Mouse (Mus musculus): Measurements from ENCODE around the gene Cnih3. TPM values are rescaled to one million over a fixed set of nuclear protein-coding genes. Genes with fewer than 3 reads are reported as not detected.
A peak's percentile ranks its signal among the peaks of the same experiment; 100 is the strongest.

Gene Cnih3
- total RNA-seq, 1 experiment, result 0.22 TPM

DNA sequence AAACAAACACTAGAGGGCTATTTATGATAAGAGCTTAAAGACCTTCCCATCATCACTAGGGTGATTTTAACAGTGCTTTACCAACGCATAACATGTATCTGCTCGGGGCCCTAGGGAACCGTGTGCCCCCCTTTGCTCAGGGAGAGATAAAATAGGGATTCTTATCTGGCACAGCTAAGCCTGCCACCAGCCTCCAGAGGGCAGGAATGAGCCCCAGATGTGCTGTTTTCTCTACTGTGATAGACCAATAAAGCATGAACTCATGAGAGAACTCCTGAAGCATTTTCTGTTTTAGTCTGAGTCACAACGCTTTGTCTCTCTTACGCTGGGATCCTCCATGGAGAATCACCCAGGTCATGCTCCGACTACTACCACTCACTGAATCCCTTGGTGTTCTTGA is 15.6 kb upstream of the Cnih3 start:
- Histone ChIP-seq H3K9me3 (ENCODE audit: control insufficient read depth, insufficient read depth, low read depth, low read length) (no peaks in the 10 kb centered on the region), H3K4me1 (ENCODE audit: control insufficient read depth in 2 of 2, insufficient read depth in 2 of 2, low read length in 2 of 2, poor library complexity in 1 of 2) (peaks cover 0 to 3% of the 10 kb centered on the region in 2 experiments; a peak in 1 of 4 replicates), H3K27ac (ENCODE audit: insufficient read depth, low read depth, low read length, poor library complexity, severe bottlenecking) (no peak overlapping the region), H3K4me3 (ENCODE audit: insufficient read depth in 1 of 2, low read depth in 1 of 2, low read length in 2 of 2, poor library complexity in 1 of 2, severe bottlenecking in 1 of 2) (no peak overlapping the region), H3K9ac (ENCODE audit: insufficient read depth, low read depth, low read length, poor library complexity, severe bottlenecking) (no peak overlapping the region), H3K36me3 (ENCODE audit: control insufficient read depth, insufficient read depth, low read length, poor library complexity, severe bottlenecking) (no peaks in the 10 kb centered on the region)
- no peak for TF ChIP-seq HCFC1 (IDR thresholded peaks at IDR 0.05; ENCODE audit: borderline replicate concordance, insufficient read depth, low read length)
- no peak for TF ChIP-seq ZC3H11A (IDR thresholded peaks at IDR 0.05; ENCODE audit: borderline replicate concordance, low read depth, low read length)
- no peak for TF ChIP-seq CHD2 (IDR thresholded peaks at IDR 0.05; ENCODE audit: low read depth, low read length)
- no peak for TF ChIP-seq MAFK (IDR thresholded peaks at IDR 0.05; ENCODE audit: insufficient read depth, low read depth, low read length)
- TF ChIP-seq ZNF384 (IDR thresholded peaks at IDR 0.05; ENCODE audit: low read depth, low read length), result no peak
- DNase-seq (ENCODE audit: low read depth, low spot score), result no peak
- in situ Hi-C loops (cut with MboI; ENCODE audit: low sequenced_read_pairs in 2 of 2, unreplicated experiment in 2 of 2), result no loop called here

- DNase-seq (ENCODE audit: low read depth, low spot score), result no peak
- H3K9me3 ChIP-seq (ENCODE audit: control insufficient read depth, insufficient read depth, low read depth, low read length), result no peaks in the 10 kb centered on the region
- peaks cover 0 to 3% of the 10 kb centered on the region in 2 experiments; a peak in 1 of 4 replicates for H3K4me1 ChIP-seq (ENCODE audit: control insufficient read depth in 2 of 2, insufficient read depth in 2 of 2, low read length in 2 of 2, poor library complexity in 1 of 2)
- no peak overlapping the region for H3K9ac ChIP-seq (ENCODE audit: insufficient read depth, low read depth, low read length, poor library complexity, severe bottlenecking)
- peak; percentile 57; the same call in 1 of the 2 replicates for TF ChIP-seq ZNF384 (IDR thresholded peaks at IDR 0.05; ENCODE audit: low read depth, low read length)
- no peak for TF ChIP-seq MAFK (IDR thresholded peaks at IDR 0.05; ENCODE audit: insufficient read depth, low read depth, low read length)
- H3K27ac ChIP-seq (ENCODE audit: insufficient read depth, low read depth, low read length, poor library complexity, severe bottlenecking), result no peak overlapping the region
- H3K36me3 ChIP-seq (ENCODE audit: control insufficient read depth, insufficient read depth, low read length, poor library complexity, severe bottlenecking), result no peaks in the 10 kb centered on the region
- no peak overlapping the region for H3K4me3 ChIP-seq (ENCODE audit: insufficient read depth in 1 of 2, low read depth in 1 of 2, low read length in 2 of 2, poor library complexity in 1 of 2, severe bottlenecking in 1 of 2)
- in situ Hi-C loops (cut with MboI; ENCODE audit: low sequenced_read_pairs in 2 of 2, unreplicated experiment in 2 of 2), result no loop called here
Measured at GRCm38 (mm10) chr1:181339106-181339505, 13.3 kb upstream of the Cnih3 start.

DNA sequence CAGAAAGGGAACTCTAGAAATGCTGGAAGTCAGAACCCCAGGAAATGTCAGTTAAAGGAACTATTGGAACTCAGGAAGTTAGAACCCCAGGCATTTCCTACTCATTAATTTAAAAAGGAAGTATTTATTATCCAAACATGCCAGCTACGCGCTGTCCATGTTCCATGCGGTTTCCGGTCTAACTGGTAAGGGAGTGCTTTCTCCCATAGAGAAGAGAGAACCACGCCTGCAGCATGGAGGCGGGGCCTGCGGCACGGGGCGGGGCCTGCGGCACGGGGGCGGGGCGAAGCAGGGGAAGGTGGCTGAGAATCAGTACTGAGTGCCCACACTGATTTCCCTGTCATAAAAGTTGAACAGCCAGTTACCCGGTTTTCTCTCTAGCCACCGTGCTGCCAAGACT is 6.9 kb upstream of the Cnih3 start:
- no peak for TF ChIP-seq ZNF384 (IDR thresholded peaks at IDR 0.05; ENCODE audit: low read depth, low read length)
- TF ChIP-seq MAFK (IDR thresholded peaks at IDR 0.05; ENCODE audit: insufficient read depth, low read depth, low read length), result no peak
- no peak for TF ChIP-seq ZC3H11A (IDR thresholded peaks at IDR 0.05; ENCODE audit: borderline replicate concordance, low read depth, low read length)
- no peak for TF ChIP-seq HCFC1 (IDR thresholded peaks at IDR 0.05; ENCODE audit: borderline replicate concordance, insufficient read depth, low read length)
- H3K9me3 ChIP-seq (ENCODE audit: control insufficient read depth, insufficient read depth, low read depth, low read length), result no peaks in the 10 kb centered on the region
- H3K4me3 ChIP-seq (ENCODE audit: insufficient read depth in 1 of 2, low read depth in 1 of 2, low read length in 2 of 2, poor library complexity in 1 of 2, severe bottlenecking in 1 of 2), result peak overlapping the region in 1 of 2 experiments; percentile 35; a peak in 1 of 4 replicates
- H3K36me3 ChIP-seq (ENCODE audit: control insufficient read depth, insufficient read depth, low read length, poor library complexity, severe bottlenecking), result no peaks in the 10 kb centered on the region
- no peak overlapping the region for H3K9ac ChIP-seq (ENCODE audit: insufficient read depth, low read depth, low read length, poor library complexity, severe bottlenecking)
- in situ Hi-C loops (cut with MboI; ENCODE audit: low sequenced_read_pairs in 2 of 2, unreplicated experiment in 2 of 2), result no loop called here
- H3K4me1 ChIP-seq (ENCODE audit: control insufficient read depth in 2 of 2, insufficient read depth in 2 of 2, low read length in 2 of 2, poor library complexity in 1 of 2), result no peaks in the 10 kb centered on the region; a peak in 1 of 4 replicates
- DNase-seq (ENCODE audit: low read depth, low spot score), result peak; percentile 28
- no peak overlapping the region for H3K27ac ChIP-seq (ENCODE audit: insufficient read depth, low read depth, low read length, poor library complexity, severe bottlenecking)

DNA sequence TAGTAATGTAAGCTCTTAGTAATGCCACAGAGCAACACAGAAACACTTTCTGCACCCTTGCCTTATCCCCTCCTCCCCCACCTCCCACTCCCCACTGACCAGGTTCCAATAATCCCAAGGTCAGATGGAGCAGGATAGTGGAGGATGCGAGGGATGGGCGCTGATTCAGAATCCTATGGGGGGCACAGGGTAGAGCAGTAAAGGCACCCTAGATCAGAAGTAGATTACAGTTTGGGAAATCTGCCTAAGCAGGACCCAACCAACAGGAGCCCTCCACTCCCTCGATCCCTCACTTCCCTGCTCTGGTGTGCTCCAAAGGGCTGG is 423 bp upstream of the Cnih3 start:
- H3K4me3 ChIP-seq (ENCODE audit: insufficient read depth in 1 of 2, low read depth in 1 of 2, low read length in 2 of 2, poor library complexity in 1 of 2, severe bottlenecking in 1 of 2), result peak overlapping the region; percentile 54 to 76
- no peak overlapping the region for H3K27ac ChIP-seq (ENCODE audit: insufficient read depth, low read depth, low read length, poor library complexity, severe bottlenecking)
- no peak for TF ChIP-seq ZNF384 (IDR thresholded peaks at IDR 0.05; ENCODE audit: low read depth, low read length)
- no peak for TF ChIP-seq MAFK (IDR thresholded peaks at IDR 0.05; ENCODE audit: insufficient read depth, low read depth, low read length)
- no peak for TF ChIP-seq ZC3H11A (IDR thresholded peaks at IDR 0.05; ENCODE audit: borderline replicate concordance, low read depth, low read length)
- no peak for TF ChIP-seq HCFC1 (IDR thresholded peaks at IDR 0.05; ENCODE audit: borderline replicate concordance, insufficient read depth, low read length)
- no peak for TF ChIP-seq CHD2 (IDR thresholded peaks at IDR 0.05; ENCODE audit: low read depth, low read length)
- no peaks in the 10 kb centered on the region for H3K36me3 ChIP-seq (ENCODE audit: control insufficient read depth, insufficient read depth, low read length, poor library complexity, severe bottlenecking)
- H3K9me3 ChIP-seq (ENCODE audit: control insufficient read depth, insufficient read depth, low read depth, low read length), result no peaks in the 10 kb centered on the region
- no peak for DNase-seq (ENCODE audit: low read depth, low spot score)
- H3K4me1 ChIP-seq (ENCODE audit: control insufficient read depth in 2 of 2, insufficient read depth in 2 of 2, low read length in 2 of 2, poor library complexity in 1 of 2), result peaks cover 0 to 11% of the 10 kb centered on the region in 2 experiments; a peak in 2 of 4 replicates
- in situ Hi-C loops (cut with MboI; ENCODE audit: low sequenced_read_pairs in 2 of 2, unreplicated experiment in 2 of 2), result no loop called here
- H3K9ac ChIP-seq (ENCODE audit: insufficient read depth, low read depth, low read length, poor library complexity, severe bottlenecking), result peak overlapping the region; percentile 66

All from ES-E14 (cell line).